Mouse (Mus musculus) thymus, adult 2 months (tissue): ENCODE data around the gene Atp6v1g3.

Experiments used
- CTCF ChIP-seq: fragments of 200-500 bp; IDR thresholded peaks from 2 replicates; pipeline ENCODE4 v1.5.1; 2012; ENCODE audit warnings: mild to moderate bottlenecking, control low read depth, low read length, moderate library complexity, borderline replicate concordance; ENCODE audit not compliant: control insufficient read depth, poor library complexity, insufficient read depth; ENCODE audit errors: extremely low read depth
- POLR2A ChIP-seq: fragments of 200-500 bp; IDR thresholded peaks from 2 replicates; pipeline ENCODE4 v1.6.1; 2012; ENCODE audit warnings: mild to moderate bottlenecking, low read length, control low read depth, moderate library complexity; ENCODE audit not compliant: control insufficient read depth, poor library complexity, insufficient read depth; ENCODE audit errors: extremely low read depth

DNA sequence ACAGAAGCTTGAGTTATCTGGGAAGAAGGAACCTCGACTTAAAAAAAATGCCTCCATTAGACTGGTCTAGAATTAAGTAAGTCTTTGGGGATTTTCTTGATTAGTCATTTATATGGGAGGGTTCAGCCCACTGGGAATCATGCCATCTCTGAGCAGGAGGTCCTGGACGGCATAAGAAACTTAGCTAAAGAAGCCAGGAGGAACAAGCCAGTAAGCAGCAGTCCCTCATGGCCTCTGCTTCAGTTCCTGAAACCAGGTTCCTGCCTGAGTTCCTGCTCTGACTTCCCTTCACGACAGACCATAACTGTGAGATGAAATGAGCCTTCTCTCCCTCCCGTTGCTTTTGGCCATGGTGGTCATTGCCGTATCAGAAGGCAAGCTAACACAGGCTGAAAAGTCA is 29.6 kb upstream of the Atp6v1g3 start:
- TF ChIP-seq CTCF (no peak), POLR2A (no peak)
